Mouse (Mus musculus): ENCODE results near the gene Vipas39.

DNA sequence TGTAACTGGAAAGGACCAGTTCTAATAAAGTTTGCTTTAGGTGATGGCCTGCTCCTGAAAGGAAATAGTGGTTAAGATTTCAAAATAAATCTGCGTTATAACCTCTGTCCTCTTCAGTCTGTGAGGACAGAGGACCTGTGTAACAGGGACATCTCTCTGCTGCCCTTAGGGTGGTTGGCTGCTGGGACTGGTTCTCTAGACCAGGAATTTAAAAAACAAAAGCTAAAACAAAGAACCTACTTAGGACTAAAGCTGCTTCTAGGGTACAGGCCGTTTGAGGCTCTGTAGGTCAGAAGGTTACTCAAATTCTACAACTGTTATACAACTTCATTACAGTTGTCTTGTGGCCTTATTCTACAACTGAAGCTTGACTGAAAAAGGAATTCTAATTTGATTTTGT is 47.0 kb upstream of the Vipas39 start:
- TF ChIP-seq CTCF (IDR thresholded peaks at IDR 0.05) (no peak), EP300 (IDR thresholded peaks at IDR 0.05) (no peak)

Measured in lung, postnatal 0 days (tissue).